Mouse (Mus musculus): Measurements from ENCODE around the gene Thop1. TPM values are rescaled to one million over a fixed set of nuclear protein-coding genes. Genes with fewer than 3 reads are reported as not detected.
"Not testable (repeated sequence)": the region's sequence is repeated elsewhere in the genome, so short reads cannot be mapped to it uniquely, and the experiment has no call there.

The Thop1 gene
- polyA plus RNA-seq, 1 experiment from 2014 or later, result 46.9 TPM

DNA sequence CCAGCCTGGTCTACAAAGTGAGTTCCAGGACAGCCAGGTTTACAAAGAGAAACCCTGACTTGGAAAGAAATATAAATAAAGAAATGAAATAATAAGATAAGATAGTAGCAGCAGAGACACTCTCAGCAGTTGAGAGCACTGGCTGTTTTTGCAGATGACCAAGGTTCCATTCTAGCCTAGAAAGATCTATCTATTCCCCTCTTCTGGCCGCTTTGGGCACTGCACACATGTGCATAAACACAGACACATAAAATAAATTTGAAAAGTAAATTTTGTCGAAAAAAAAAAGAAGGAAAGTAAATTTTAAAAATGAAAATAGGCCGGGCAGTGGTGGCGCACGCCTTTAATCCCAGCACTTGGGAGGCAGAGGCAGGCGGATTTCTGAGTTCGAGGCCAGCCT lies 33.6 kb upstream of the Thop1 start:
- Histone ChIP-seq H3K4me2 (0 out of 2 replicates have a peak overlapping the region, but pooled peaks have one; percentile 2), H3K27me3 (no peaks in the 10 kb centered on the region), H3K36me3 (peaks cover 35% of the 10 kb centered on the region), H3K4me1 (replicated peaks) (peaks cover 30% of the 10 kb centered on the region), H3K9ac (no peak overlapping the region), H3K9me3 (no peaks in the 10 kb centered on the region), H3K27ac (no peak overlapping the region), H3K4me3 (no peak overlapping the region)
- 76% methylated on average over 7 of the region's 7 CpGs for WGBS
- ATAC-seq (ENCODE audit: low FRiP score), result no peak

DNA sequence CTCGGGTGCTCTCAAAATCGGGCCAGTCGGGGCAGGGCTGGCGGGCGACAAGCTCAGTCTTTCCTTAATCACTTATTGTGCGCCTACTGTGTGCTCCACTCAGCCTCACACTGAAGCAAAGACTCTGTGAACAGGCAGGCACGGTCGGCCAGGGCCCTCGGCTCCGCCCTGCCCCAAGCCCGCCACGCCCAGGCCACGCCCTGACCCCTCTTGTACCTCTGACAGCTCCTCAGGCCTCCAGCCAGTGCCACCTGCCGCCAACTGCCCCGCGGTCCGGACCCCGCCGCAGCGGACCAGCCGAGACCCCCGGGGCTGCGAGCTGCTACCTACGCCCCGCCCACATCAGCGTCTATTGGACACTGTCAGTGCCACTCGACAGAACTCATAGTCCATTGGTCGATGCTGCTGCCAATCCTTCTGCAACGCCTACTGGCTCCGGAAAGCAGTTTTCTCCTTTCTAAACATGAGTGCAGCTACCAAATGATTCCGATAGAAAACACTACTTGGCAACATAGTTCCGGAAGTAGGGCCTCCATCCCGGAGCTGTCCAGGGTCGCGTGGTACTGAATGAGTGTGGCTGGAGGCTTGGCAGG lies 32.8 kb upstream of the Thop1 start, which contains the start of gene Slc39a3:
Gene Slc39a3, minus strand, starts transcription at position 439 of the 593 bp plus-strand sequence.
- Histone ChIP-seq H3K9ac (peak within 1 kb of the TSS; percentile 91), H3K4me3 (peak within 1 kb of the TSS; percentile 86), H3K4me1 (replicated peaks) (peaks cover 32% of the 10 kb centered on the region), H3K27me3 (no peaks in the 10 kb centered on the region), H3K36me3 (peaks cover 27% of the 10 kb centered on the region), H3K27ac (peak within 1 kb of the TSS; percentile 80), H3K4me2 (peak within 1 kb of the TSS; percentile 68), H3K9me3 (no peaks in the 10 kb centered on the region)
- peak; percentile 99 for ATAC-seq (ENCODE audit: low FRiP score)
- WGBS, result under 1% methylated on average over 35 of the region's 35 CpGs

DNA sequence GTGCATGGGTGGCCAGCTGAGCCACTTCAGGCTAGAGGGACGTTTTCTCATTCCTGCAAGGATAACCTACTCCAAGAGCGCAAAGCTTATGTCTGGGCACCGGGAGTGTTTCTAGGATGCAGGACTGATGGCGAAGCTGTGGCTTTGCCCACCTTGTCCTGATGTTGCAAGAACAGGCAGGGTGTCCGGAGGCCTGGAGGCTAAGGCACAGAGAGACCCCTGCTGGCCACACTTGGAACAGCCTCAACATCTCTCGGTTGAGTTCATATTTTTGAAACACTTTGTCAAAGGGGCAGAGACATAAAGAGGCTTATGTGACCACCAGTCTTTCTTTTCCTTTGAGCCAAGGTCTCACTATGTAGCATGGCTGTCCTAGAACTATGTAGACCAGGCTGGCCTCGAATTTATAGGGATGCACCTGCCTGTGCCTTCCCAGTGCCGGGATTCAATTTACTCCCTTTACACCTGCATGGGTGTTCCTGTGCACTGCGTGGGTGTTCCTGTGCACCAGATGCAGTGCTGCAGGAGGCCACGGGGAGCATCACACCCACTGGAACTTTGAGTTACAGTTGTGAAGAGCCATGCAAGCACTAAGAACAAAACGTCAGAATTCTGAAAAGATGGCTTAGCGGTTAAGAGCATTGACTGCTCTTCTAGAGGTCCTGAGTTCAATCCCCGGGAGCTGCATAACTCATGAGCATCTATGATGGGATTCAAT lies 28.2 kb upstream of the Thop1 start:
- H3K9me3 ChIP-seq, result no peaks in the 10 kb centered on the region
- 0 out of 2 replicates have a peak overlapping the region, but pooled peaks have one; percentile 24 for H3K9ac ChIP-seq
- peaks cover 43% of the 10 kb centered on the region for H3K36me3 ChIP-seq
- ATAC-seq (ENCODE audit: low FRiP score), result no peak
- no peaks in the 10 kb centered on the region for H3K27me3 ChIP-seq
- peak overlapping the region; percentile 42; the same call in 1 of the 2 replicates for H3K27ac ChIP-seq
- WGBS, result 37% methylated on average over 13 of the region's 13 CpGs
- H3K4me1 ChIP-seq (replicated peaks), result peaks cover 3% of the 10 kb centered on the region; the same call in 1 of the 2 replicates
- no peak overlapping the region for H3K4me3 ChIP-seq
- no peak overlapping the region for H3K4me2 ChIP-seq

DNA sequence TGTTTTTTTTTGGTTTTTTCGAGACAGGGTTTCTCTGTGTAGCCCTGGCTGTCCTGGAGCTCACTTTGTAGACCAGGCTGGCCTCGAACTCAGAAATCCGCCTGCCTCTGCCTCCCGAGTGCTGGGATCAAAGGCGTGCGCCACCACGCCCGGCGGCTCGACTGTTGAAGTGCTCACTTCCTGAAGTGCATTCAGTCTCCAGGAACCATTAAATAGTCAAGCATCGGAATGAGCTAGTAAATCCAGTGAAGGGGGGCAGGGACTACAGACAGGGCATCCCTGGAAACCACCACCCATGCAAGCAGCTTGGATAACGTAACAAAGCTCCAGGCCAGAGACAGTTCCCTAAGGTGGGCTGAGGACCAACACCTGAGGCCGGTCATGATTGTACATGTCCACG lies 24.6 kb upstream of the Thop1 start:
- not testable (repeated sequence) for H3K4me2 ChIP-seq; H3K9me3 ChIP-seq; H3K9ac ChIP-seq; H3K4me1 ChIP-seq (replicated peaks); H3K27me3 ChIP-seq; H3K27ac ChIP-seq; ATAC-seq (ENCODE audit: low FRiP score); H3K4me3 ChIP-seq
- 98% methylated on average over 14 of the region's 14 CpGs for WGBS
- H3K36me3 ChIP-seq, result peaks cover 79% of the 10 kb centered on the region

DNA sequence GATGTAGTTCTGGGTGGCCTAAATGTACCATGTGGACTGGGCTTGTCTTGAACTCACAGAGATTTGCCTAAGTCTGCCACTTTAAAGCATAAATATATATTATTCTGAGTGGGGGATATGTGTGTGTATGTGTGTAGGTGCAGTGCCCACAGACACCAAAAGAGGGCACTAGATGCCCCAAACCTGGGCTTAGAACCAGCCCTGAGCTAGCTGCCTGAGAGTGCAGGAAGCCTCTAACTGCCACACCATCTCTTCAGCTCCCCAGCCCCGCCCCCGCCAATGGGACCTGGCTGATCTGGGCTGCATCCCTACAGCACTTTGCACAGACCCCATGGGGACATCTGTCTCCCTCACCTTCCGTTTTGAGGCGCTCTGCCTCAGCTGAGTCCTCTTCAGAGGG lies 19.2 kb upstream of the Thop1 start:
- H3K27ac ChIP-seq, result no peak overlapping the region
- H3K9ac ChIP-seq, result no peak overlapping the region
- no peaks in the 10 kb centered on the region for H3K4me1 ChIP-seq (replicated peaks)
- H3K4me2 ChIP-seq, result no peak overlapping the region
- no peak for ATAC-seq (ENCODE audit: low FRiP score)
- WGBS, result 87% methylated on average over 4 of the region's 4 CpGs
- no peaks in the 10 kb centered on the region for H3K9me3 ChIP-seq
- peaks cover 76% of the 10 kb centered on the region for H3K36me3 ChIP-seq
- no peak overlapping the region for H3K4me3 ChIP-seq
- H3K27me3 ChIP-seq, result no peaks in the 10 kb centered on the region

DNA sequence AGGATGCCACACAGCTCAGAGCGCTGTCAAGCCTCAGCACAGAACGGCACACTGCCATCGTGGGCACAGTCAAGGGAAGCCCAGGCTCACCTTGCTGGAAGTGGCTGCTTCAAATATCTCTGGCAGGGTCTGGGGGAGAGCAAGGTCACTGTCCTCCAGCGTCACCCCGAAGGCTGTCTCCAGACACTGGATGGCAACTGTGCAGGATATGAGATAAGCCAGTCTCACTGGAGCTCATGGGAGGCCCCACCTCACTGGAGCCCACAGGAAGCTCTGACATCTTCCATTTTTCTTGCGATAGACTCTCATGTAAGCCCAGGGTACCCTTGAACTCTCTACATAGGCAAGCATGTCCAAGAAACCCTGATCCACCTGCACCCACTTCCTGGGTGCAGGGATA lies 18.7 kb upstream of the Thop1 start:
- H3K9me3 ChIP-seq, result no peaks in the 10 kb centered on the region
- H3K36me3 ChIP-seq, result peaks cover 72% of the 10 kb centered on the region
- ATAC-seq (ENCODE audit: low FRiP score), result no peak
- H3K4me1 ChIP-seq (replicated peaks), result no peaks in the 10 kb centered on the region
- H3K27me3 ChIP-seq, result no peaks in the 10 kb centered on the region
- H3K27ac ChIP-seq, result no peak overlapping the region
- no peak overlapping the region for H3K4me3 ChIP-seq
- H3K4me2 ChIP-seq, result no peak overlapping the region
- H3K9ac ChIP-seq, result no peak overlapping the region
- 96% methylated on average over 6 of the region's 6 CpGs for WGBS

DNA sequence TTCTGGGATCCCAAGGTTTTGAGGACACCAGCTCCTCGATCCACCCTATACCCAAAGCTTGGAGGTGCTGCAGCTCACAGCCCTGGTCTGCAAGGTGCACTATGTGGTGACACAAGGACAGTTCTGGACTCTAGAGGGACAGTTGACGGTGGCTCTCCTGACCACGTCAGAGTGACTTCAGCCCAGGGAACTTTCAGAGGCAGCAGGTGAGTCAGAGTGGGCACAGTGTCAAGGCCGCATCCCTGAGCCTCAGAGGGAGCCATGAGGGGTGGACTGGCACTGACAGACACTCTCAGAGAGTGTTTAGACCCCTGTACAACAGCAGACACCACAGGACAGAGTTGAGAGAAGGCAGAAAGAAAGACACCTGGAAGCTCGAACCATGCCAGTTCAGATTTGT lies 17.3 kb upstream of the Thop1 start:
- Histone ChIP-seq H3K9me3 (no peaks in the 10 kb centered on the region), H3K4me2 (no peak overlapping the region), H3K9ac (no peak overlapping the region), H3K27ac (no peak overlapping the region), H3K27me3 (no peaks in the 10 kb centered on the region), H3K4me3 (no peak overlapping the region), H3K4me1 (replicated peaks) (peaks cover 14% of the 10 kb centered on the region), H3K36me3 (peaks cover 58% of the 10 kb centered on the region)
- 92% methylated on average over 5 of the region's 5 CpGs for WGBS
- ATAC-seq (ENCODE audit: low FRiP score), result no peak

DNA sequence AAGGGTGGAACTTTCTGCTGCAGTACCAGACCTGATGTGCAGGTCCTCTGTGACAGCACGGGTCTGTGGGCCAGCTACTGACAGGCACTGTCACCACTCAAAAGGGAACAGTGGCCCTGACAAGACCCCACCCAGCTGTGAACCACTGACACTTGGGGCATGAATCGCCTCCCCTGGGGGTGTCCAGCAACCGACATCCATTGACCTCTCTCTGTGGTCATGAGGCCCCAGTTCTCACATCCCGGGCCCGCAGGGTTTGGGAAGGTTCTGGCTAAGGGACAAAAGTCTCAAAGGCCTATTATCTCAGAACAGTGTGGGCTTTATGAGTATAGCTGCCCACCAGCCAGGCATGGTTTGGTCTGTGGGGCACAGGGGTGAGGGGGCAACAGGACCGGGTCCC lies 14.7 kb upstream of the Thop1 start:
- Histone ChIP-seq H3K27ac (no peak overlapping the region), H3K27me3 (no peaks in the 10 kb centered on the region), H3K4me3 (no peak overlapping the region), H3K36me3 (peaks cover 32% of the 10 kb centered on the region), H3K9me3 (no peaks in the 10 kb centered on the region), H3K4me2 (no peak overlapping the region), H3K4me1 (replicated peaks) (peaks cover 35% of the 10 kb centered on the region), H3K9ac (peak overlapping the region; percentile 4; the same call in 1 of the 2 replicates)
- ATAC-seq (ENCODE audit: low FRiP score), result no peak
- WGBS, result 81% methylated on average over 6 of the region's 6 CpGs

DNA sequence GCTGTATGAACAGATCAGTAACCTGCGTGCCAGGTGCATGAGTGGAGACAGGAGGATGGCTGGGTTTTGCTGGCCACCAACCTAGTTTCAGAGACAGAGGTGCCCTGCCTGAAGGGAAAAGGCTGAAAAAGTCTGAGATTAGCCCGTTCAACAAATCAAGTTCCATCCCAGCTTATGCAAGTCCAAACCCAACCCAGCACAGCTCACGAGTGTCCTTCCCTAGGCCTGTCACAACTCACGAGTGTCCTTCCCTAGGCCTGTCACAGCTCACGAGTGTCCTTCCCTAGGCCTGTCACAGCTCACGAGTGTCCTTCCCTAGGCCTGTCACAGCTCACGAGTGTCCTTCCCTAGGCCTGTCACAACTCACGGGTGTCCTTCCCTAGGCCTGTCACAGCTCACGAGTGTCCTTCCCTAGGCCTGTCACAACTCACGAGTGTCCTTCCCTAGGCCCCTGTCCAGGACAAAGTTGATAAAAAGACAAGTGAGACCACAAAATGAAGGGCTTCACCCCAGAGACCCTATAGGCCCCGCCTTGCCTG lies 14.0 kb upstream of the Thop1 start:
- WGBS, result 88% methylated on average over 11 of the region's 11 CpGs
- H3K36me3 ChIP-seq, result peaks cover 25% of the 10 kb centered on the region
- peak overlapping the region; percentile 46; the same call in 1 of the 2 replicates for H3K9ac ChIP-seq
- not testable (repeated sequence) for ATAC-seq (ENCODE audit: low FRiP score); H3K9me3 ChIP-seq; H3K4me3 ChIP-seq; H3K27ac ChIP-seq; H3K4me2 ChIP-seq; H3K27me3 ChIP-seq
- H3K4me1 ChIP-seq (replicated peaks), result peaks cover 35% of the 10 kb centered on the region

DNA sequence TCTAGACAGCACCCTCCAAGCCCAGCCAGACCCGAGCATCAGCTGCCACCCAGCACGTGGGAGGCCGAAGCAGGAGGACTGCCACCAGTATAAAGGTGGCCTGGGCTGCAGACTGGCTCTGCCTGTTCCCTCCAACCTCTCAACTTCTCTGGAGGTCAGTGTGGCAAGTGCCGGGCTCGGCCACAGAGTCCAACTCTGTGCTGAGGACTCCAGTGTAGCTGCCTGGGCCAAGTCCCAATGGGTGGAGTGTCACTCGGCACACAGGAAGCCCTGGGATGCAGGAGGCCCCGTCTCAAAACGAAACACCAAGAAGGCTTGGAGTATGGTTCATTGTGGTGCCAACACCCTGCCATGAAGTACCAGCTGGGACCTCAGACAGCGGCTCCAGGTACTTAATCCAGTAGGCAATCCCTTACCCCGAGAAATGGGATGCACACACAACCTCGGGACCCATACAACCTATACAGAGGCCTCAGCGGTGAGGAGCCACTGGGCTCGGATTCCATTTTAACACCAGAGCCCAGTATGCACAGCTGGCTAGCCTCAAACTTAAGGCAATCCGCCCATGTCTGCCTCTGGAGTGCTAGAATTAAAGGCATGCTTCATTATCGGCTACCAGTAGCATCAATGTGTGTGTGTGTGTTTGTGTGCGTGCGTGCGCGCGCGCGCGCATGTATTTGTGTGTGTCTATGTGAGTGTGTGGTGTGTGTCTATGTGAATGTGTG lies 12.3 kb upstream of the Thop1 start:
- Histone ChIP-seq H3K9me3 (no peaks in the 10 kb centered on the region), H3K27me3 (no peaks in the 10 kb centered on the region), H3K9ac (peak overlapping the region; percentile 51), H3K27ac (no peak overlapping the region), H3K4me2 (no peak overlapping the region), H3K4me3 (no peak overlapping the region), H3K36me3 (peaks cover 8% of the 10 kb centered on the region; the same call in 1 of the 2 replicates), H3K4me1 (replicated peaks) (peaks cover 35% of the 10 kb centered on the region)
- WGBS, result 94% methylated on average over 23 of the region's 23 CpGs
- ATAC-seq (ENCODE audit: low FRiP score), result no peak

DNA sequence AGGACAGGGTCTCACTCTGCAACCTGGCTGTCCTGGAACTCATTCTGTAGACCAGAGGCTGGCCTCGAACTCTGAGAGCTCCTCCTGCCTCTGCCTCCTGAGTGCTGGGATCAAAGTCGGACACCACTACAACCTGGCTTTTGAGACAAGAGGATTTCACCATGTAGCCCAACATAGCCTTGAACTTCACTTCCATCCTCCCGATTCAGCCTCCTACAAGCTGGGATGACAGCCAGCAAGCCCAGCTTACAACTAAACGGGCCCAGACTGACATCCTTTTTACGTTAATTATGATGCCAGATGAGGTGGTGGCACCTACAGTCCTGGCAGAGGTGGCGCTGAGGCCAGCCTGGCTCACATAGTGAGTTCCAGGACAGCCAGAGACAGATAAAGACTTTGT lies 10.9 kb upstream of the Thop1 start:
- Histone ChIP-seq H3K4me3 (peak overlapping the region; percentile 80), H3K27me3 (no peaks in the 10 kb centered on the region), H3K9me3 (no peaks in the 10 kb centered on the region), H3K9ac (peak overlapping the region; percentile 90), H3K4me1 (replicated peaks) (peaks cover 35% of the 10 kb centered on the region), H3K27ac (no peak overlapping the region), H3K4me2 (peak overlapping the region; percentile 94), H3K36me3 (0 out of 2 replicates have a peak, but pooled peaks cover 4% of the 10 kb centered on the region)
- WGBS, result 91% methylated on average over 6 of the region's 6 CpGs
- ATAC-seq (ENCODE audit: low FRiP score), result no peak

All from hindbrain, embryonic 13.5 days (tissue).